Mouse (Mus musculus): ENCODE measurements around the gene Apol7a.
"Not testable (repeated sequence)": the region's sequence is repeated elsewhere in the genome, so short reads cannot be mapped to it uniquely, and the experiment has no call there.

- TF ChIP-seq POLR2A (IDR thresholded peaks at IDR 0.05; ENCODE audit: control insufficient read depth, extremely low read depth, insufficient read depth, low read length, poor library complexity); CTCF (IDR thresholded peaks at IDR 0.05; ENCODE audit: borderline replicate concordance, control insufficient read depth, extremely low read depth, insufficient read depth, low read length, poor library complexity): not testable (repeated sequence)
Measured at GRCm38 (mm10) chr15:77416655-77417333, 17.9 kb upstream of the Apol7a start.
